Mouse (Mus musculus) embryo, embryonic 11 days (tissue): ENCODE data around the gene Cend1.

Experiments used
- DNase-seq: peaks from one replicate; pipeline ENCODE4 v3.0.0-alpha.2; 2015

Gene Cend1

GRCm38 (mm10) chr7:141442199-141442598 lies 12.9 kb upstream of the Cend1 start:
- DNase-seq, result no peak

GRCm38 (mm10) chr7:141441460-141441859 lies 12.2 kb upstream of the Cend1 start:
- DNase-seq, result no peak

GRCm38 (mm10) chr7:141440613-141441012 lies 11.3 kb upstream of the Cend1 start:
- DNase-seq, result peak; percentile 76

GRCm38 (mm10) chr7:141439811-141440210 lies 10.5 kb upstream of the Cend1 start:
- no peak for DNase-seq

GRCm38 (mm10) chr7:141439140-141439679 lies 9.9 kb upstream of the Cend1 start:
- no peak for DNase-seq

GRCm38 (mm10) chr7:141438201-141438968 lies 9.1 kb upstream of the Cend1 start:
- no peak for DNase-seq

GRCm38 (mm10) chr7:141437178-141438120 lies 8.2 kb upstream of the Cend1 start, which contains the start of gene Slc25a22:
Gene Slc25a22 (minus strand): TSS chr7:141437892.
- peak; percentile 94 for DNase-seq

GRCm38 (mm10) chr7:141436523-141436892 lies 7.2 kb upstream of the Cend1 start:
- DNase-seq, result no peak

- DNase-seq, result no peak
Measured at GRCm38 (mm10) chr7:141435856-141436522, 6.7 kb upstream of the Cend1 start.

GRCm38 (mm10) chr7:141435129-141435855 lies 6.0 kb upstream of the Cend1 start:
- DNase-seq, result peak; percentile 68

- peak; percentile 73 for DNase-seq
Measured at GRCm38 (mm10) chr7:141434464-141434863, 5.2 kb upstream of the Cend1 start.

- no peak for DNase-seq
Measured at GRCm38 (mm10) chr7:141433517-141434400, 4.5 kb upstream of the Cend1 start.

GRCm38 (mm10) chr7:141432741-141433516 lies 3.6 kb upstream of the Cend1 start:
- no peak for DNase-seq

GRCm38 (mm10) chr7:141432186-141432611 lies 2.9 kb upstream of the Cend1 start:
- no peak for DNase-seq

GRCm38 (mm10) chr7:141431434-141432185 lies 2.3 kb upstream of the Cend1 start:
- no peak for DNase-seq

- no peak for DNase-seq
Measured at GRCm38 (mm10) chr7:141430585-141431240, 1.4 kb upstream of the Cend1 start.

- no peak for DNase-seq
Measured at GRCm38 (mm10) chr7:141429840-141430584, 721 bp upstream of the Cend1 start.

- DNase-seq, result no peak
Measured at GRCm38 (mm10) chr7:141428701-141429100, 590 bp downstream of the Cend1 start.
